Mouse (Mus musculus) pancreas, adult 10 weeks (tissue): ENCODE measurements around the gene Zscan2. TPM values are rescaled to one million over a fixed set of nuclear protein-coding genes. Genes with fewer than 3 reads are reported as not detected.

Experiments used
- polyA plus RNA-seq: library from polyadenylated mRNA; stranded (reverse); fragments of 350-450 nt; fragmentation: Illumina TruSeq; extraction: RNeasy Lipid Tissue Mini Kit (QIAGEN cat#74804); gene quantifications from one replicate; pipeline ENCODE4 v1.2.3, GENCODE M21; 2015; ENCODE audit warnings: low read depth, low replicate concordance; ENCODE audit not compliant: insufficient read depth

The Zscan2 gene
- 1.4 TPM for polyA plus RNA-seq

GRCm38 (mm10) chr7:80860729-80861274 lies at the start of gene Zscan2:
Gene Zscan2 (plus strand): TSS chr7:80860920.

GRCm38 (mm10) chr7:80825843-80826403 lies 34.8 kb upstream of the Zscan2 start, which contains the start of gene Iqgap1:
Gene Iqgap1 (minus strand): TSS chr7:80825974.

GRCm38 (mm10) chr7:80900944-80901501 lies 40.3 kb downstream of the Zscan2 start, which contains the start of gene Wdr73:
Gene Wdr73 (minus strand): TSS chr7:80901269.

GRCm38 (mm10) chr7:80904921-80905515 lies 44.3 kb downstream of the Zscan2 start, which contains the start of gene Nmb:
Gene Nmb (minus strand): TSS chr7:80905076.

Other genes with a start within 250 kb of the Zscan2 start
- gene Crtc3, start 172.0 kb upstream of the Zscan2 start, polyA plus RNA-seq, result 3.0 TPM
- gene Iqgap1, start 34.9 kb upstream of the Zscan2 start, polyA plus RNA-seq, result 16.0 TPM
- 4.3 TPM for gene Wdr73, start 40.3 kb downstream of the Zscan2 start, polyA plus RNA-seq
- gene Nmb, start 44.2 kb downstream of the Zscan2 start, polyA plus RNA-seq, result 9.1 TPM
- gene Sec11a, start 86.9 kb downstream of the Zscan2 start, polyA plus RNA-seq, result 29.6 TPM
- 12.7 TPM for gene Zfp592, start 132.8 kb downstream of the Zscan2 start, polyA plus RNA-seq
- 0.98 TPM for gene Alpk3, start 196.7 kb downstream of the Zscan2 start, polyA plus RNA-seq